Mouse (Mus musculus) forebrain, embryonic 14.5 days (tissue): ENCODE measurements at regions not wholly inside any gene's neighbourhood (a gene's known extent, or its start where the extent isn't known, plus 50 kb on each side); places are given as distances from the start of the nearest gene placed in this dataset.
A peak's percentile ranks its signal among the peaks of the same experiment; 100 is the strongest.

Source experiments
- ATAC-seq: fragments of 200-750 bp; cut with Nextera tagmentation; 2 replicates; pipeline ENCODE4 v1.8.0; 2017; ENCODE audit warnings: mild to moderate bottlenecking, moderate library complexity
- DNase-seq: peaks from one replicate; pipeline ENCODE4 v3.0.0-alpha.2; 2015; ENCODE audit warnings: low spot score
- H3K27ac ChIP-seq: fragments of 300-500 bp; sonication (generic); 2 replicates; pipeline ENCODE4 v1.5.1; 2014; ENCODE audit warnings: low read depth, mild to moderate bottlenecking, control low read depth, low read length, moderate library complexity
- H3K27me3 ChIP-seq: fragments of 300-500 bp; sonication (generic); replicated peaks from 2 replicates; pipeline ENCODE4 v1.6.1; 2014; ENCODE audit warnings: low read length, control low read depth, mixed read lengths; ENCODE audit not compliant: control insufficient read depth, insufficient read depth
- H3K36me3 ChIP-seq: fragments of 300-500 bp; sonication (generic); 2 replicates; pipeline ENCODE4 v1.6.1; 2014; ENCODE audit warnings: low read length, control low read depth; ENCODE audit not compliant: control insufficient read depth, insufficient read depth
- H3K4me1 ChIP-seq: fragments of 300-500 bp; sonication (generic); 2 replicates; pipeline ENCODE4 v1.6.1; 2014; ENCODE audit warnings: antibody characterized with exemption, low read length, control low read depth; ENCODE audit not compliant: control insufficient read depth, insufficient read depth
- H3K4me2 ChIP-seq: fragments of 300-500 bp; sonication (generic); 2 replicates; pipeline ENCODE4 v1.6.1; 2014; ENCODE audit warnings: mild to moderate bottlenecking, control low read depth, low read length
- H3K4me3 ChIP-seq: fragments of 300-500 bp; sonication (generic); 2 replicates; pipeline ENCODE4 v1.5.1; 2014; ENCODE audit warnings: low read depth, low read length, control low read depth
- H3K9ac ChIP-seq: fragments of 300-500 bp; sonication (generic); 2 replicates; pipeline ENCODE4 v1.6.1; 2014; ENCODE audit warnings: mild to moderate bottlenecking, low read length, control low read depth, moderate library complexity
- H3K9me3 ChIP-seq: fragments of 300-500 bp; sonication (generic); replicated peaks from 2 replicates; pipeline ENCODE4 v1.6.1; 2016; ENCODE audit warnings: low read length, control low read depth, mixed read lengths; ENCODE audit not compliant: control insufficient read depth
- WGBS: fragments of 180-500 bp; shearing (Covaris S2); extraction: QIAGEN DNeasy Blood & Tissue Kit; methylation state at CpG from one replicate; pipeline ENCODE4 v1.1.7; 2014; 5-methylcytosine and 5-hydroxymethylcytosine counted together

GRCm38 (mm10) chr9:111854976-111855375 lies 164.8 kb upstream of the Stac start:
- Histone ChIP-seq H3K9ac (no peak overlapping the region), H3K4me2 (no peak overlapping the region), H3K9me3 (no peaks in the 10 kb centered on the region), H3K27ac (no peak overlapping the region), H3K4me1 (no peaks in the 10 kb centered on the region), H3K4me3 (no peak overlapping the region), H3K36me3 (no peaks in the 10 kb centered on the region), H3K27me3 (no peaks in the 10 kb centered on the region)
- WGBS = 57% methylated on average over 7 of the region's 7 CpGs
- peak; percentile 42; the same call in 1 of the 2 replicates for ATAC-seq
- DNase-seq = peak; percentile 55

- no peaks in the 10 kb centered on the region for H3K4me1 ChIP-seq
- no peaks in the 10 kb centered on the region for H3K9me3 ChIP-seq
- no peak overlapping the region for H3K27ac ChIP-seq
- no peaks in the 10 kb centered on the region for H3K36me3 ChIP-seq
- no peak overlapping the region for H3K4me2 ChIP-seq
- H3K9ac ChIP-seq = no peak overlapping the region
- 94% methylated on average over 10 of the region's 10 CpGs for WGBS
- DNase-seq = no peak
- H3K27me3 ChIP-seq = no peaks in the 10 kb centered on the region
- H3K4me3 ChIP-seq = no peak overlapping the region
- no peak for ATAC-seq
These were observed 156.2 kb upstream of the Stac start for GRCm38 (mm10) chr9:111846366-111846765.

DNA sequence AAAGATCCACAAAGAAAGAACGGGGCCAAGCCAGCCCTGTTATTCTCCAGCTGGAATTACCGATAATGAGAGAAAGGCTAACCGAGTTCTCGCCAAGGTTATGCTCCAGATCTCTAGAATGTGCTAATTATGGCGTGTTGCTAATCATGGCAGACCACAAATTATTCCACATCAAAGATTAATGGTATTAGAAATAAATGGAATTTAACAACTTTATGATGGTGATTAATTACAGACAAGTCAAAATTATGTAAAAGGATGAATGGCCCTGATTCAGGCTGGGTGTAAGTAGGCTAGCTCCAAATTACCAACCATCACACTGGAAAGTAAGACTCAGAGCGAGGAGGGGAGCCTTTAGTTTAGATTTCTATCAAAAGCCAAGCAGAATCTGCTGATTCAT lies 151.0 kb upstream of the Stac start:
- H3K4me3 ChIP-seq = no peak overlapping the region
- no peak for ATAC-seq
- H3K27ac ChIP-seq = no peak overlapping the region
- no peaks in the 10 kb centered on the region for H3K27me3 ChIP-seq
- 66% methylated on average over 6 of the region's 6 CpGs for WGBS
- no peak overlapping the region for H3K9ac ChIP-seq
- DNase-seq = peak; percentile 11
- no peaks in the 10 kb centered on the region for H3K9me3 ChIP-seq
- H3K36me3 ChIP-seq = no peaks in the 10 kb centered on the region
- H3K4me1 ChIP-seq = no peaks in the 10 kb centered on the region
- no peak overlapping the region for H3K4me2 ChIP-seq

GRCm38 (mm10) chr9:111838069-111838820 lies 148.1 kb upstream of the Stac start:
- H3K9ac ChIP-seq = no peak overlapping the region
- ATAC-seq = no peak
- no peak overlapping the region for H3K4me3 ChIP-seq
- H3K9me3 ChIP-seq = no peaks in the 10 kb centered on the region
- H3K36me3 ChIP-seq = no peaks in the 10 kb centered on the region
- H3K4me1 ChIP-seq = no peaks in the 10 kb centered on the region
- DNase-seq = peak; percentile 20
- no peaks in the 10 kb centered on the region for H3K27me3 ChIP-seq
- 56% methylated on average over 7 of the region's 7 CpGs for WGBS
- no peak overlapping the region for H3K4me2 ChIP-seq
- no peak overlapping the region for H3K27ac ChIP-seq

GRCm38 (mm10) chr9:111822094-111822493 lies 131.9 kb upstream of the Stac start:
- 94% methylated on average over 1 of the region's 1 CpGs for WGBS
- no peak overlapping the region for H3K9ac ChIP-seq
- ATAC-seq (no peak), DNase-seq (no peak)
- no peaks in the 10 kb centered on the region for H3K27me3 ChIP-seq
- no peak overlapping the region for H3K27ac ChIP-seq
- H3K4me2 ChIP-seq = no peak overlapping the region
- no peaks in the 10 kb centered on the region for H3K36me3 ChIP-seq
- no peaks in the 10 kb centered on the region for H3K9me3 ChIP-seq
- H3K4me1 ChIP-seq = no peaks in the 10 kb centered on the region
- H3K4me3 ChIP-seq = no peak overlapping the region

GRCm38 (mm10) chr9:111817461-111817860 lies 127.3 kb upstream of the Stac start:
- H3K27me3 ChIP-seq = no peaks in the 10 kb centered on the region
- H3K27ac ChIP-seq = no peak overlapping the region
- no peak overlapping the region for H3K4me3 ChIP-seq
- no peaks in the 10 kb centered on the region for H3K36me3 ChIP-seq
- WGBS = 82% methylated on average over 4 of the region's 4 CpGs
- no peak overlapping the region for H3K4me2 ChIP-seq
- ATAC-seq (no peak), DNase-seq (no peak)
- no peak overlapping the region for H3K9ac ChIP-seq
- no peaks in the 10 kb centered on the region for H3K4me1 ChIP-seq
- no peaks in the 10 kb centered on the region for H3K9me3 ChIP-seq

DNA sequence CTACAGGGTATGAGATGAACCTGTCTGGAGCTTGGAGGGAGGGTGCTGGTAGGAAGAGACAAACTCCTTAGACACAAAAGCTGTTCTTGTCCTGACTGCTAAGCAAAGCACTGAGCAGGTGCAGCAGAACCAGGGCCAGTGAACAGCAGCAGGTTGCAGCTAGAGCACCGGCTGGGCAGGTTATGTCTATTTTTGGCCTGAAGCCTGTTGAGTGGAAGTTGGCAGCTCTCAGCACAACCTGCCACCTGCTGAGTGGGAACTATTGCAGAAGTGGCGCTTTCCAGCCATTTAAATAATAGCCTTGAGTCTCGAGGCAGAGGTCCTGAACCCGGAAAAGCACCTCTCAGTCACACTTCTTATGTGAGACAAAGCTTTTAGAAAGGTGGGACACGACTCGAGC lies 114.8 kb upstream of the Stac start:
- H3K27ac ChIP-seq = no peak overlapping the region
- no peaks in the 10 kb centered on the region for H3K36me3 ChIP-seq
- no peaks in the 10 kb centered on the region for H3K4me1 ChIP-seq
- no peak for DNase-seq
- H3K4me2 ChIP-seq = no peak overlapping the region
- no peaks in the 10 kb centered on the region for H3K27me3 ChIP-seq
- 70% methylated on average over 6 of the region's 6 CpGs for WGBS
- H3K9ac ChIP-seq = no peak overlapping the region
- no peak overlapping the region for H3K4me3 ChIP-seq
- no peak for ATAC-seq
- no peaks in the 10 kb centered on the region for H3K9me3 ChIP-seq

DNA sequence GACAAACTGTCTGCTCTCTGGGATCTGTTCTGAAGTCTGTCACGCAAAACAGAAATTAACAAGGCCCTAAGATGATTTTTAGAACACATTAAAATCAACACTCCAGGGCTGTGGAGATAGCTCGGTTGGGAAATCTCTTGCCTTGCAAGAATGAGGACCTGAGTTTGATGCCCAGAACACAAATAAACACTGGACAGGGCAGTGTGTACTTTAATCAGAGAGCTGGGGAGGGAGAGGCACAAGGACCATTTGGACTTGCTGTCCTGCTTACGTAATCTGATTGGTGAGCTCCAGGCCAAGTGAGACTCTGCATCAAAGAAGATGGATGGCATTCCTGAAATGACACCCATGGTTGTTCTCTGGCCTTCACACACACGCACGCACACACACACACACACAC lies 111.2 kb upstream of the Stac start:
- no peaks in the 10 kb centered on the region for H3K4me1 ChIP-seq
- H3K27me3 ChIP-seq = no peaks in the 10 kb centered on the region
- WGBS = 90% methylated on average over 5 of the region's 5 CpGs
- H3K36me3 ChIP-seq = no peaks in the 10 kb centered on the region
- H3K9ac ChIP-seq = no peak overlapping the region
- H3K4me2 ChIP-seq = no peak overlapping the region
- H3K4me3 ChIP-seq = no peak overlapping the region
- DNase-seq = no peak
- no peaks in the 10 kb centered on the region for H3K9me3 ChIP-seq
- no peak for ATAC-seq
- no peak overlapping the region for H3K27ac ChIP-seq

GRCm38 (mm10) chr9:111800869-111801268 lies 110.7 kb upstream of the Stac start:
- H3K4me3 ChIP-seq = no peak overlapping the region
- H3K27ac ChIP-seq = no peak overlapping the region
- no peak overlapping the region for H3K4me2 ChIP-seq
- H3K9me3 ChIP-seq = no peaks in the 10 kb centered on the region
- no peaks in the 10 kb centered on the region for H3K27me3 ChIP-seq
- DNase-seq (no peak), ATAC-seq (no peak)
- 85% methylated on average over 5 of the region's 5 CpGs for WGBS
- no peaks in the 10 kb centered on the region for H3K36me3 ChIP-seq
- H3K4me1 ChIP-seq = no peaks in the 10 kb centered on the region
- H3K9ac ChIP-seq = no peak overlapping the region
